Mouse (Mus musculus): ENCODE results near the gene Gm14137. TPM values are rescaled to one million over a fixed set of nuclear protein-coding genes. Genes with fewer than 3 reads are reported as not detected.

Gm14137 gene
- polyA plus RNA-seq (2015; fragmentation: Illumina TruSeq; extraction: RNeasy Lipid Tissue Mini Kit (QIAGEN cat#74804); ENCODE audit: insufficient read depth, low read depth, low replicate concordance) = not detected

GRCm38 (mm10) chr2:119173991-119174651 is at the start of gene Gm14137:
TSS of gene Gm14137 (plus strand) at chr2:119174509.

DNA sequence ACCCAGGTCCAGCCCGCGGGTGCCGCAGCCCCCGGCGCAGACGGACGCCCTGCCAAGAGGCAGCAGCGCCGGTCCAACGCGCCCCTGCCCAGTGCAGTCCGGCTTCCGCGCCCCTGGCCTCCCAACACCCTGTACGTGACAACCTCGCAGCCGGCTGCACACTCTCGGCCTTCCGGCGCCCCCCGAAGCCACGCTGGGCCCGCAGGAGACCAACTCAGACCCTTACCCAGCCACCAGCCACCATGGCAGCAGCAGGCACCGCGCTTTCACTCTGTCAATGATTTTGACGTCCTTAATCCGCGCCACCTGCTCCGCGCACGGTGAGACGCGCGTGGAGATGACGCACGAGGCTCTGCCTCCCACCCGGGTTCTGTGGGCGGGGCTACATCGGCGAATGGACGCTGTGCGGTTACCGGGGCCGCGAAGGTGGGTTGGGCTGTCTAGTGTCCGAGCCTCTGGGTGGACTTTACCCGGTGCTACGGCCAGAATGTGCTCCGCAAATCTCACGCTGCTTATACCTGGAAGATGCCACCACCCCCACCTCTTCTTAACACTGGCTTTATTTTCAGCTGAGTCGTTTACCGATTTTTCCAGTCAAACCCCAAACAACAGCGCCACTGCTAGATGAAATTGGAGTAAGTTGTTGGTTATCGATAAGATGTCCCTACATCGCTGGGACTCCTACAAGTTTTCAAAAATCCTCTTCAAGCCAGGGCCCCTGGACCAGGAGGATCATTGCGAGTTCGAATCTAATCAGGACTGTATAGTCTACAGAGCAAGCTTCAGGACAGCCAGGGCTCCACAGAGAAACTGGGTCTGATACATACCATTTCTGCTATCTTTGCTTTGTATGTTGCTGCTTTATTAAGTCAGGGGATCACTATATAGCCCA is 17.4 kb upstream of the Gm14137 start, which contains the start of gene Rmdn3:
Gene Rmdn3, minus strand, starts transcription at position 354 of the 892 bp plus-strand sequence.

GRCm38 (mm10) chr2:119166901-119167865 is 7.1 kb upstream of the Gm14137 start, which contains the start of gene Gchfr:
TSS of gene Gchfr (plus strand) at chr2:119167773.

DNA sequence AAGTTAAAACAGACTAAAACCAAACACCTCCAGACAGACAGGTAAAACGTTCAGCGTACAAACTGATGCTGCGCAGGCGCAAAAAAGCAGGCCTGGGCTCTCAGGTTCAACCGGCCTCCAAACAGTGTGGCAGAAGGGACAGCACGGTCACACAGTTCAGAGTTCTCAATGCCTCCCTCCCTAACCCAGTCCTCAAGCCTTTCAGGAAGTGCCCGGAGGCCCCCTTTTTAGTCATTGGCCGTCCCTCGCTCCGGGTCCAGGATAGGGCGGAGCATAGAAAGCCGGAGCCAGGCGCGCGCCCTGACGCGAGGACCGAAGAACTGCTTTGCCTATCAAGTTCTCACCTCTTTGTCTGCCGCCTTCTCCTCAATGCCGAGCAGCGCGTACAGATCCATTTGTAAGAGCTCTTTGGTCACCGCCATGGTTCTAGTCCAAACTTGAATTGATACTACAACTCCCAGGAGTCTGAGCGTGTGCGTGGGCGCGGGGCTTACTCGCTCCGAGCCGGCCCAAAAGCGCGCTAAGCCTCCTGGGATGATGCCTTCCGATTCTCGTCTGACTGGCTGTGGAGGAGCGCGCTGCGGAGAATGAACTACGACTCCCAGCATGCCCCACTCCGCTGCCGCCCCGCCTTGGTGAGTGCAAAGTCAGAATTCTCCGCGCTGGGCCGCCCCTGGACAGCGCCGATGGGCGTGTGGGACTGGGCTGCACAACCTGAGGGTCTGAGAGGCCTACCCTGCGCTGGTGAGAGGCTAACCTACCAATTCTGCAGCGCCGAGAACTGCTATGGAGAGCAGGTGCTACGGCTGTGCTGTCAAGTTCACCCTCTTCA is 34.3 kb downstream of the Gm14137 start, which contains the start of the genes Zfyve19 and Dnajc17:
Gene Zfyve19, plus strand, starts transcription at position 274 of the 832 bp plus-strand sequence.
Gene Dnajc17, minus strand, starts transcription at position 452 of the 832 bp plus-strand sequence.

Other genes with a start within 250 kb of the Gm14137 start
- gene Chst14, start 248.0 kb upstream of the Gm14137 start, polyA plus RNA-seq (2015; fragmentation: Illumina TruSeq; extraction: RNeasy Lipid Tissue Mini Kit (QIAGEN cat#74804); ENCODE audit: insufficient read depth, low read depth, low replicate concordance) = 2.5 TPM
- 3.7 TPM for gene Ccdc32, start 145.1 kb upstream of the Gm14137 start, polyA plus RNA-seq (2015; fragmentation: Illumina TruSeq; extraction: RNeasy Lipid Tissue Mini Kit (QIAGEN cat#74804); ENCODE audit: insufficient read depth, low read depth, low replicate concordance)
- gene Rpusd2, start 139.7 kb upstream of the Gm14137 start, polyA plus RNA-seq (2015; fragmentation: Illumina TruSeq; extraction: RNeasy Lipid Tissue Mini Kit (QIAGEN cat#74804); ENCODE audit: insufficient read depth, low read depth, low replicate concordance) = 0.50 TPM
- not detected for gene Knl1, start 127.4 kb upstream of the Gm14137 start, polyA plus RNA-seq (2015; fragmentation: Illumina TruSeq; extraction: RNeasy Lipid Tissue Mini Kit (QIAGEN cat#74804); ENCODE audit: insufficient read depth, low read depth, low replicate concordance)
- 0.59 TPM for gene Rad51, start 61.7 kb upstream of the Gm14137 start, polyA plus RNA-seq (2015; fragmentation: Illumina TruSeq; extraction: RNeasy Lipid Tissue Mini Kit (QIAGEN cat#74804); ENCODE audit: insufficient read depth, low read depth, low replicate concordance)
- gene Rmdn3, start 17.5 kb upstream of the Gm14137 start, polyA plus RNA-seq (2015; fragmentation: Illumina TruSeq; extraction: RNeasy Lipid Tissue Mini Kit (QIAGEN cat#74804); ENCODE audit: insufficient read depth, low read depth, low replicate concordance) = 13.2 TPM
- gene Gchfr, start 6.7 kb upstream of the Gm14137 start, polyA plus RNA-seq (2015; fragmentation: Illumina TruSeq; extraction: RNeasy Lipid Tissue Mini Kit (QIAGEN cat#74804); ENCODE audit: insufficient read depth, low read depth, low replicate concordance) = not detected
- gene Zfyve19, start 34.1 kb downstream of the Gm14137 start, polyA plus RNA-seq (2015; fragmentation: Illumina TruSeq; extraction: RNeasy Lipid Tissue Mini Kit (QIAGEN cat#74804); ENCODE audit: insufficient read depth, low read depth, low replicate concordance) = 16.8 TPM
- 4.6 TPM for gene Dnajc17, start 34.3 kb downstream of the Gm14137 start, polyA plus RNA-seq (2015; fragmentation: Illumina TruSeq; extraction: RNeasy Lipid Tissue Mini Kit (QIAGEN cat#74804); ENCODE audit: insufficient read depth, low read depth, low replicate concordance)
- gene Ppp1r14d, start 55.4 kb downstream of the Gm14137 start, polyA plus RNA-seq (2015; fragmentation: Illumina TruSeq; extraction: RNeasy Lipid Tissue Mini Kit (QIAGEN cat#74804); ENCODE audit: insufficient read depth, low read depth, low replicate concordance) = 1.2 TPM
- gene Spint1, start 62.9 kb downstream of the Gm14137 start, polyA plus RNA-seq (2015; fragmentation: Illumina TruSeq; extraction: RNeasy Lipid Tissue Mini Kit (QIAGEN cat#74804); ENCODE audit: insufficient read depth, low read depth, low replicate concordance) = 27.8 TPM
- gene Rhov, start 96.8 kb downstream of the Gm14137 start, polyA plus RNA-seq (2015; fragmentation: Illumina TruSeq; extraction: RNeasy Lipid Tissue Mini Kit (QIAGEN cat#74804); ENCODE audit: insufficient read depth, low read depth, low replicate concordance) = 2.1 TPM
- gene Vps18, start 114.2 kb downstream of the Gm14137 start, polyA plus RNA-seq (2015; fragmentation: Illumina TruSeq; extraction: RNeasy Lipid Tissue Mini Kit (QIAGEN cat#74804); ENCODE audit: insufficient read depth, low read depth, low replicate concordance) = 3.5 TPM
- 6.2 TPM for gene Dll4, start 151.3 kb downstream of the Gm14137 start, polyA plus RNA-seq (2015; fragmentation: Illumina TruSeq; extraction: RNeasy Lipid Tissue Mini Kit (QIAGEN cat#74804); ENCODE audit: insufficient read depth, low read depth, low replicate concordance)
- gene Chac1, start 176.7 kb downstream of the Gm14137 start, polyA plus RNA-seq (2015; fragmentation: Illumina TruSeq; extraction: RNeasy Lipid Tissue Mini Kit (QIAGEN cat#74804); ENCODE audit: insufficient read depth, low read depth, low replicate concordance) = 15.9 TPM

Data from pancreas, adult 10 weeks (tissue).